Mouse (Mus musculus) heart, adult 11 months (tissue): ENCODE data around the gene Olfr1306.

Experiments
- DNase-seq: peaks from one replicate; pipeline ENCODE4 v3.0.0; 2022

The Olfr1306 gene

DNA sequence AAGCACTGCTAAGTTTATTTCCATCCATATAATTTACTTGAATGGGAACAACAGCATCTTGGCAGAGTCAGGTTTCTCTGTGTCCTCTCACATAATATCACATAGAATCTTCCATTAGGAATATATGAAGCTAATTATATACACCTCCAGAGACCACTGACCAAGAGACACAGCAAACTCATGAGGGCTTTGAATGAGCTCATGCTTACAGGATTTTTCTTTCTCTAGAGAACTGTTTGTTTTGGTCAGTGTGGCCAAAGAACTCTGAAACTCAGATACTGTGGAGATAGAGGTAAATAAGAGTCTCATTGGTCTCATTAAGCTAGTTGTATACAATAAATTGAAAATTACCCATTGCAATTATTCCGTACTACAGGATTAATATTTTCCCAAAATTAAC, at the start of gene Olfr1306:
TSS of gene Olfr1306 (minus strand) at position 101 of the 400 bp plus-strand sequence.
- DNase-seq = no peak

DNA sequence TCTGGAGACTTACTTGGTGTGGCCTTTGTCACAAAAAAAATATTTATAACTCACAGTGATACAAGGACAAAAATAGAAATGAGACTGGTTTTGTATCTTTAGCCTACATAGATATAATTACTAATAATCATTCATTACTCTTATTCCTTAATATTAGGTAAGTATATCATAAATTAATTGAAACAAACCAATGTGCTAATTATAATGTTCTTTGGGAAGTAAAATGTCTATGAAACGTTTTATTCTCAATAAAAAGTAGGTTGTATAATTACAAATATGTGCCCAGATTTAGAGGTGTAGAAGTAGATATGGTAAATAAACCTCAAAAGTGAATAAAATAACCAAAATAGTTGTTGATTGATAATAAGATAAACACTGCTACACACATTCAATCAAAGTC, 48.8 kb upstream of the Olfr1306 start, which contains the start of gene Olfr1308:
TSS of gene Olfr1308 (minus strand) at position 101 of the 400 bp plus-strand sequence.
- DNase-seq = no peak

DNA sequence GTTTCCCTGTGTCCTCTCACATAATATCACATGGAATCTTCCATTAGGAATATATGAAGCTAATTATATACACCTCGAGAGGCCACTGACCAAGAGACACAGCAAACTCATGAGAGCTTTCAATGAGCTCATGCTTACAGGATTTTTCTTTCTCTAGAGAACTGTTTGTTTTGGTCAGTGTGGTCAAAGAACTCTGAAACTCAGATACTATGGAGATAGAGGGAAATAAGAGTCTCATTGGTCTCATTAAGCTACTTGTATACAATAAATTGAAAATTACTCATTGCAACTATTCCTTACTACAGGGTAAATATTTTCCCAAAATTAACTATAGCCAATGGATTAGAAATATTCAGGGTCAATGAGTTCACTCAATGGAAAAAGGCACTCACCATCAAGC, 33.3 kb upstream of the Olfr1306 start, which contains the start of gene Olfr1307:
TSS of gene Olfr1307 (minus strand) at position 101 of the 400 bp plus-strand sequence.
- DNase-seq = no peak

DNA sequence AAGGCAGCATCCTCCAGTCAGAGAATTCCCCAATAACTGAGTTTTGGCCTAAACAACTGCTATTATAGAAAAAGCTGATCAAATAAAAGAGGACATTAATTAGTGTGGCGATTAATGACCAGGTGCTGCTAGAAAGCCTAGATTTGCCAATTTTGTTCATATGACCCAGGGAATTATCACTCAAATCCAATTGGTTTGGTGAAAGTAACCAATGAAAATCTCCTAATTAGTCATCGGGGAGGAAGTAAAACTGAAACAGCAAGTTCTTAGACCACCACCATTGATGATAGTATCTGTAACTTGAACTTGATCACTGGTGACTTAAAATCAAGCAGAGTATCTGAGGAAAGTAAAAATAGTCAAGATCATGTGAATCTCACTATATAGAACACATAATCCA, 39.0 kb downstream of the Olfr1306 start, which contains the start of gene Olfr1305:
TSS of gene Olfr1305 (minus strand) at position 101 of the 400 bp plus-strand sequence.
- no peak for DNase-seq
